Mouse (Mus musculus) ES-Bruce4 (cell line): ENCODE results near the gene Tha1.

Source experiments
- CTCF ChIP-seq: IDR thresholded peaks from one replicate; pipeline ENCODE4 v1.8.1; 2011; ENCODE audit warnings: low read depth, low read length
- EP300 ChIP-seq: IDR thresholded peaks from 2 replicates; pipeline ENCODE4 v1.6.1; 2011; ENCODE audit warnings: low read depth, low read length; ENCODE audit not compliant: insufficient read depth

GRCm38 (mm10) chr11:117914531-117914930, 41.2 kb upstream of the Tha1 start:
- TF ChIP-seq EP300, result no peak
- no peak for TF ChIP-seq CTCF
